Mouse (Mus musculus) left cerebral cortex, adult 18-20 months (tissue): ENCODE data around the gene Tmem216. TPM values are rescaled to one million over a fixed set of nuclear protein-coding genes. Genes with fewer than 3 reads are reported as not detected.

Source experiments
- DNase-seq, 2 experiments: peaks; one replicate each; pipeline ENCODE4 v3.0.0; 2021 to 2022; ENCODE audit warnings: low spot score in 2 of 2, mixed read lengths in 1 of 2
- total RNA-seq, 2 experiments: library from RNA; stranded (reverse); gene quantifications; 2 replicates each; pipeline ENCODE4 v1.2.3; 2021

Gene Tmem216
- total RNA-seq, 2 experiments from 2014 or later, result 11.3 to 11.6 TPM

DNA sequence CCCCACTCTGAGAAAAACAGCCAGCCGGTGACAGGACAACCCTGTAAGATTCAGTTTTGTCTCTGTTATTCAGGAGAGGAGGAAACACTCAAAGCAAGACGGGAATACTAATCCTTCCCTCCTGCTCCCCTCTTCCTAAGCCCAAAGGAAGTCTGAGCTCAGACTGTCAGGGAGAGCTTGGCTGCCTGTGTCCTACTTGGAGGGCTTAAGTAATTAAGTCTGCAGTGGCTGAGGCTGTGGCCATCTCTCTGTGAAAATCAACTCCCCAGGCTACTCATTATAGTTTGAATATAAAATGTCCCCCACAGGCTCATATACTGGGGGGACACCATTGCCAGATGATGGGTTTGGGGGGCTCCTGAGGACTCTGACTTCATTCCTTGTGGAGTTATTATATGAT lies 59.1 kb downstream of the Tmem216 start:
- no peak for DNase-seq

GRCm38 (mm10) chr19:10495670-10496069 lies 60.4 kb downstream of the Tmem216 start:
- DNase-seq, result no peak

- peak; percentile 41 to 60 for DNase-seq
These were observed 69.7 kb downstream of the Tmem216 start for GRCm38 (mm10) chr19:10486264-10486738.

Other genes with a start within 250 kb of the Tmem216 start
- 100 to 1,000 TPM; 267 to 301 TPM for gene Syt7, start 167.1 kb downstream of the Tmem216 start, total RNA-seq
- gene Lrrc10b, start 98.8 kb downstream of the Tmem216 start, total RNA-seq, result 10 to 100 TPM; 12.7 to 27.8 TPM
- gene Ppp1r32, start 73.3 kb downstream of the Tmem216 start, total RNA-seq, result under 1 TPM; 0.77 to 0.91 TPM
- 10 to 100 TPM; 76.8 to 79.5 TPM for gene Cpsf7, start 31.0 kb downstream of the Tmem216 start, total RNA-seq
- gene Sdhaf2, start 30.1 kb downstream of the Tmem216 start, total RNA-seq, result 10 to 100 TPM; 52.9 to 53.4 TPM
- 10 to 100 TPM in 1 of 2 experiments, 1 to 10 TPM in 1; 9.4 to 10.8 TPM for gene Cyb561a3, start 20.9 kb upstream of the Tmem216 start, total RNA-seq
- gene Tmem138, start 21.1 kb upstream of the Tmem216 start, total RNA-seq, result 10 to 100 TPM; 11.0 to 12.3 TPM
- gene Ddb1, start 49.1 kb upstream of the Tmem216 start, total RNA-seq, result 100 to 1,000 TPM; 193 to 195 TPM
- gene Tkfc, start 49.4 kb upstream of the Tmem216 start, total RNA-seq, result 10 to 100 TPM; 15.6 to 17.1 TPM
- under 1 TPM; 0.66 to 1.00 TPM for gene Vwce, start 78.0 kb upstream of the Tmem216 start, total RNA-seq
- gene Pga5, start 121.8 kb upstream of the Tmem216 start, total RNA-seq, result not detected
- gene Vps37c, start 132.5 kb upstream of the Tmem216 start, total RNA-seq, result 10 to 100 TPM; 21.7 to 25.8 TPM
- gene Cd5, start 182.8 kb upstream of the Tmem216 start, total RNA-seq, result under 1 TPM in 1 of 2 experiments, not detected in 1; 0.16 TPM